17 mouse cellular contexts compared by ENCODE assay signal in genomic region chr1:22655983-22656382, GRCm38 (mm10).
"Had no signal": no experiment of that assay in that cellular context is flagged by ENCODE, and none has a peak within 500 bp of the region (broad histone marks: within the 10 kb centered on the region; RNA-seq: fewer than 3 reads in every experiment).

No protein-coding gene starts in this region.

- ATAC-seq: liver, postnatal 0 days; lung, postnatal 0 days; midbrain, embryonic 13.5 days; midbrain, embryonic 15.5 days had no signal

- DNase-seq: liver, postnatal 0 days; lung, adult 2 months; lung, postnatal 14 days; lung, postnatal 36 days; right cerebral cortex, postnatal 14 days; thymus, adult 18-20 months; thymus, postnatal 14 days; thymus, postnatal 36 days had no signal

- H3K4me3 ChIP-seq: lung, embryonic 15.5 days; megakaryocyte, embryonic 14.5 days; midbrain, embryonic 13.5 days; midbrain, embryonic 15.5 days; neural tube, embryonic 12.5 days; stomach, embryonic 15.5 days had no signal

- H3K27ac ChIP-seq: lung, embryonic 15.5 days; macrophage; midbrain, embryonic 13.5 days; midbrain, embryonic 15.5 days; neural tube, embryonic 12.5 days; stomach, embryonic 15.5 days; stomach, postnatal 0 days had no signal
